Mouse (Mus musculus) lung, adult 18-20 months (tissue): ENCODE results near the gene Npw.

Experiments
- DNase-seq, 2 experiments: peaks; one replicate each; pipeline ENCODE4 v3.0.0; 2022; ENCODE audit warnings: mixed read lengths in 2 of 2

Gene Npw

DNA sequence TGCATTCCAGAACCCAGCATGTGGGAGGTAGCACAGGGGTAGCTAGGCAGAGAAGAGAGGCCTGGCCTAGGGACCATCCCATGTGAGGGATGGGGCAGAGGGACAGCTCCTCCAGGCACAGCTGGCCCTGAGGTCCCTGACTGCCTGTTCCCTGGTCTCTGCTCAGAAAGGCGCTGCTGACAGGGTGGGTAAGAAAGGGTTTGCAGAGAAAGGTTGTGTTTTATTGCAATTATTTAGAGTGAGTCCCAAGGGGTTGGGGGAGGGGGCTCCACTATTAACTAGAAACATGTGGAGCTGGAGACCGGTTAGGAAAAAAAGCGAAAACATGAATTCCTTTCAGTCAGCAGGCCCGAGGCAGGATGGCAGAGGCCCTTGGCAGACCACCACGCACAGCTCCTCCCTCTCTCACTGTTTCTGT is 18.7 kb downstream of the Npw start:
- DNase-seq = no peak

DNA sequence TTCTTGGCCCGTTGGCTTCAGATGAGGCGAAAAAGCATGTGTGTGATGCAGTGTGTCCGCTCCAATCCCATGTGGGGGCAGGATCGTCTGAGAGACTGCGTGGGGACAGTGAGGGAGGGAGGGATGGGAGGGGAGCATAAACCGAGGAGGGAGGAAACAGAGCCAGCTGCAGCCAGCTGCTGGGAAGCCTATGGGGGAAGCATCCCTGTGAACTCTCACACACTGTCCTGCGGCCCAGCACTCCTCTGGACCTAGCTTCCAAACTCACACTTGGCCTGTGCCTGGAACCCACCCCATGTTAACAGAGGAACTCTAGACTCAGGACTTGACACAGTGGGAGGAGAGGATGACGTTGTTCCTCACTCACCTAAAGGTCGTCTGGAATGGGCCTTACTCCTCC is 19.4 kb downstream of the Npw start:
- peak; percentile 55 to 62 for DNase-seq

DNA sequence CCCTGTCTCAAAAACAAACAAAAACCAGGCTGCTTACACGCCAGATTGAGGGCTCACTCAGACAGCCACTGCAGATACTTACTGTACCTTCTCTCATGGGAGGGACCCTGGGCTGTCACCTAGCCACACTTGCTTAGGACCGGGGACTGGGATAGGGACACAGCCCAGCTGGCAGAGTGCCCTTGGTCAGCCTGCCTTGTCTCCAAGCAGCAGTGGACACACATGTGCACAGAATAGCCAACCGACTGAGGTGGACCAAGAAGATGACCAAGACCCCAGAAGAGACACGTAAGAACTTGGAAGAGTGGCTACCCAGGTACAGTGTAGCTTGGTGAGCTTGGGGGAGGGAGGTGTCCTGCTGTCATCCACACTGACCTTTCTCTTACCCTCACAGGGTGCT is 20.0 kb downstream of the Npw start:
- no peak for DNase-seq

DNA sequence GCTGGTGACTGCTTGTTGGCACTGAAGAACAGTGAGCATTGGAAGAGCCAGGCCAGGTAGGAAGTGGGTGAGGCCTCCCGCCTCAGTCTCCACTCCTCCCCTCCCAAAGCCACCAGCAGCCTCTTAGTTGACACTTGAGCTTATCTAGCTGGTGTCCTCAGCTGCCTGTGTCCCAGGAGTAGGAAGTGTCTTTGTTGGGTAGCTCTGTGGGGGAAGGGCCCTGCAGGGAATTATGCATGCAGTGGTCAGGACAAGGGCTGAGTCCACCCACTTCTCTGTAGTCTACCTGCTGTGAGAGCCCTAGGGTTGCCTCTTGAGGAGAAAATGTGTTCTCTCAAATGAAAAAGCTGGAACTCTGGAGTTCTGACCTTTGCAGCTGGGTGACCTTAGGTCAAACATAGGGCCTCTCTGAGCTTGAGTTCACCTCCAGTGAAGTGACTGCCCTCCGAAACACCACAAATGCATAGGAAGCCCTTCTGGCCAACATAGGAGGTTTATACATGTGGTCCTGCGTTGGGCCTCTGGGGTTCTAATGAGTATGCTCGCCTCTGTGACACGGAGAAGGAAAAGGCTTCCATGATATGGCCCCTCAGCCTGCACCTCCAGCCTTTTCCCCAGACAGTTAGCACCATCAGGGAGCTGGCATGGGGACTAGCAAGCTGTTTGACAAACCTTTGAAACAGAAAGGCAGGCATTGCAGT is 21.3 kb downstream of the Npw start:
- peak; percentile 81 to 86 for DNase-seq

DNA sequence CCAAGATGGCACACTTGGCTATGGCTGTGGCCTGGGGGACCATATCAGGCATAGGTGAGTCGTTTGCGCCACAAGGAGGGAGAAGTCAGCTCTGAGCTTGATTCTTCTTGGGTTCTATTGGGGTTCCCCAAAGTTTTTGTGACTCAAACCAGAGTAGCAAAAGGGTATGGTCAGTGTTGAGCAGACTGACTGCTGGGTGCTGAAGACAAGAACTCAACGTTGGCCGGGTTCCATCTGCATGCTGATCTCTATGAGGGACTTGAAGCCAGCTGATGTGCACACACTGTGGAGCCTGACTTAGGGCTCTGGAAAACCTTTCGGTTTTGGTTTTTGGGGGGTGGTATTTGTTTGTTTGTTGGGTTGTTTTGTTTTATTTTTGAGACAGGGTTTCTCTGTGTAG is 22.6 kb downstream of the Npw start:
- no peak for DNase-seq

DNA sequence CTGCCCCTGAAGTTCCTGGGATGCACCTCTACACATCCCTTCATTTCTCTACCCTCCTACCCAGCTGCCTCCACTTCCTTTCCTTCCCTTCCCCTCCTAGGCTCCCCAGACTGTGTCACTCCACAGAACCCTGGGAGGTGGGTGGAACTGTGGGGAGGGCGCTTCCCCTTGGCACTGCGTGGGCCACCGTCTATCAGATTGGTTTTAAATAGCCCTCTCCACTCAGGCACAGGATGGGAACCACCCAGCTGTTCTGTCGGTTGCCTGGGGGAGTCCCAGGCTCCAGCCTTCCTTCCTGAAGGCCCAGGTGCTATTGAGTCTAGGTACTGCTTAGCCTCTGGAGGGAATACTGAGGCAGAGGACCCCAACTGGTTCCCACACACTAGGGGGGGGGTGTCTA is 23.2 kb downstream of the Npw start:
- peak; percentile 74 to 80 for DNase-seq

DNA sequence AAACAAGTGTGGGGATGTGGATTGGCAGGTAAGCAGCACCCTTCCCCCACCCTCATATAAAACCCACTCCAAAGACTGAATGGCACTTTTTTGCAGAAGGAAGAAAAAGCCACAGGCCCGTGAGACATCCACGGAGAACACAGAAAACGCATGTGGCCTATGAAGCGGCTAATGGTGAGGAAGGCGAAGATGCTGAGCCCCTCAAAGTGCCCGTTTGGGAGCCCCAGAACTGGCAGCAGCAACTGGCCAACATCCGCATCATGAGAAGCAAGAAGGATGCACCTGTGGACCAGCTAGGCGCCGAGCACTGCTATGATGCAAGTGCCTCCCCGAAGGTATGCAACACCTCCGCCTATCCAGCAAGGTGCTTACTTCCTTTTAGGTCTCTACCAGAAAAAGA is 24.4 kb downstream of the Npw start:
- no peak for DNase-seq

DNA sequence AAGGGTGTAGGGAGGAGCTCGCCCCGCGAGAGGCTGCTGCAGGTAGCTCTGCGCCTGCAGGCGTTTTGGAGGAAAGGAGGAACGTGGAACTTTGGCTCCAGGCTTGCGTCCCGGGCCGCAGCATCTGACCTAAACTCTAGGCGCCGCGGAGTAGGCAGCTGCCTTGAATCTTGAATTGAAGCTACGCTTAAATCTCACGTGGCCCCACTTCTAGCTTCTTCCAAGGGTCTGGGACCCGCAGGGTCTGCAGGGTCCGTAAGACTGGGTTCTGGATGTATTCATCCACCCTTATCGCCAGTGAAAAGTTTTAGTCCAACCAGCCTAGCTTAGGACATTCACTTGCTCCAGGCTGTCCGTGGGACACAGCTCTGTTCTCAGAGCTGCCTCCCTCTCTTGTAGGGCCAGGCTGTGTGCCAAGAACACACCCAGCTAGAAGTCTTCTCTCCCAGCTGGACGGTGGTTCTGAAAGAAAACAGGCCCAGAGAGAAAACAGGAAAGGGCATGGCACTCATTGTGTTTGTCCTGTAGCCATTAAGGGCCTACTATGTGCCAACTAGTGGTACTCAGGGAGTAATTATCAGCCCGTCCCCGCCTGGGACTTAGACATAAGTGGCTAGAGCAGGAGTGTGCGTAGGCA is 25.3 kb downstream of the Npw start:
- peak; percentile 87 to 91 for DNase-seq

DNA sequence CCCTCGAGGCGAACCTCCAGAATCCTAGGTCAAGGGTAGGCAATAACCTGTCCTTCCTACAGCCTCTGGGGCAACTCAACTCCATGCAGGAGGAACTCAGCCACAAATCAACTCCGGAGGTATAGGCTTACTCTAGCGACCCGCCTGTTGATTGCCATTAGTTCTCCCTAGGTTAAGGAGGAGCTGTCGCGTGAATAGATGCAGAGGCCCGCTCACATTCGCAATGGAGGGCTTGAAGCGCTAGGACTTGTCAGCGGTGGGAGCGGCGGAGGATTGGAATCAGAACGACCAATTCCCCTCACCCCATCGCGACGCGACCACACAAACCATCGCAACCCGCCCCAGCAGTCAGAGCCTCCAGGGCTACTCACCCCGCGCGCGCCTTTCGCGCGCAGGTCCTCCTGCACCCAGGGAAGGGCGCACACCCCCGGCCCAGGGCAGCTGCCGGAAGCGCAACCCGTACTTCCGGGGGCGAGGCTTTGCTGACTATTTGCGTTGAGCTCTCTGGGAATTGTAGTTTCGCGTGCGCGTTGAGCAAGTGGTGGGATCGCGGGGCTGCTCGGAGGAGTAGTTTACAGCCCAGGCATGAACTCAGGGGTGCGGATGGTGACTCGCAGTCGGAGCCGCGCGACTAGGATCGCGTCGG is 26.0 kb downstream of the Npw start, which contains the start of the genes Tsc2 and Nthl1:
Gene Tsc2, minus strand, starts transcription at position 464 of the 646 bp plus-strand sequence.
Gene Nthl1, plus strand, starts transcription at position 514 of the 646 bp plus-strand sequence.
- DNase-seq = peak; percentile 84 to 90

DNA sequence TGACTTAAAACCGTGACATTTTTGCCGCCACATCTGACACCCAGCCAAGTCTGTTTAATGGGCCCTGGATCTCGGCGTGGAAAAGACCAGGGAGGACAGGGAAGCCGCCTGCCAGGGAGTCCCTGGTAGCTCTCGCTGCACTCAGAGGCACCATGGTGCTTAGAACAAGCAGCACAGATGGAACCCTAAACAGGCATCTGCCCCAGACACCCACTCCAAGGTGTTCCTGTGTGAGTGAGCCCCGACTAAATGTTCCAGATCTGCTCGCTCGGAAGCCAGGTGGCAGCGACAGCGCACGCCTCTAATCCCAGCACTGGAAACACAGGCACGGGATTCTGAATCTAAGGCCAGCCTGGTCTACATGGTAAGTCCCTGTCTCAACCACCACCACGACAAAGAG is 28.2 kb downstream of the Npw start:
- no peak for DNase-seq

DNA sequence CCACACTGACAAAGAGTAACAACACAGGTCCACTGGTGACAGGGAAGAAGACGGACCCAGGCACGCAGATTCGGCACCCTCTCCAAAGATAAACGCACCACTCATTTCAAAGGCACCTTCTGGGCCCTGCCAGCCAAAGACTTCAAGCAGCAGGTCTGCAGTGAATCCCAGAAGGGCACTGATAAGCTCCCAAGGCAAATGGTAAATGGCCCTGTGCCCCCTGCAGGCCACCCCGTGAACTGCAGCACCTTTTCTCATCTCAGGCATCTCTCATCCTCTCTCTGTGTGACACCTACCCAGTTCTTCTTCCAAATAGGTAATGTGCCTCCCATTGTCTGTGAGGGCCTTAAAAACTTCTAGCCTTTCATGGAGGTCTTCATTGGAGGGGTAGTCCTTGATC is 29.6 kb downstream of the Npw start:
- peak; percentile 72 to 78 for DNase-seq

DNA sequence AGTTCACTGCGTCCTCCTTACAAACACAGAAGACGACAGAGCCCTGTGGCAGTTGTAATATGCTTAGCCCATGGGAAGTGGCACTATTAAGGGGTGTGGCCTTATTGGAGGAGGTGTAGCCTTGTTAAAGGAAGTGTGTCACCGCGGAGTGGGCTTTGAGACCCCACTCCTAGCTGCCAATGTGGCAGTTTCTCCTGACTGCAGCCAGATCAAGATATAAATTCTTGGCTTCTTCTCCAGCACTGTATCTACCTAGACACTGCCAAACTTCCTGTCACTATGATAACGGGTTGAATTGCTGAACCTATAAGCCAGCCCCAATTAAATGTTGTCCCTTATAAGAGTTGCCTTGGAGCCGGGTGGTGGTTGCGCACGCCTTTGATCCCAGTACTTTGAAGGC is 32.8 kb downstream of the Npw start:
- DNase-seq = no peak

DNA sequence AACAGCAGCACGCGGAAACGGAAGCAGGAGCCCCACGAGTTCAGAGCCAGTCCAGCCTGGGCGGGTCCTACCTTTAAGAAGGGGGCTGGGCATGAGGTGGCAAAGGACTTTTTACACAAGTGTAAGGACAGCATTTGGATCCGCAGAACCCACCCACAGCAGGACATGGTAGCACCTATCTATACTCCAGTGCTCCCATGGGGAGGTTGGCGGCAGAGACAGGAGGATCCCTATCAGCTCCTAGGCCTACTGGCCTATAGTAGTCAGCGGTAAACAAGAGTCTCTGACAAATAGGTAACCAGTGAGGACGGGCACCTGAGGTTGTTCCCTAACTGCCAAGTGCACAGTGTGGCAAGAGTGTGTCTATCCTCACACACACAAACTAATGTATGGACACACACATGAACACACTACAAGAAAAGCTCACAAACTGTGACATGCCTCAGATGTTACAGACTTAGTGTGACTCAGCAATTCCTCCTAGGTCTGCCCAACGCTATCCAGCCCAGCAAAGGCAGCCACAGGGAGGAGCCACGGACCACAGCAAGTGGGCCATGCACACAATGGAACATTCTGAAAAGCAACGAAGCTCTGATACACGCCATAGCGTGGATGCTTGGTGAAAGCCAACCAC is 40.6 kb downstream of the Npw start:
- DNase-seq = no peak

DNA sequence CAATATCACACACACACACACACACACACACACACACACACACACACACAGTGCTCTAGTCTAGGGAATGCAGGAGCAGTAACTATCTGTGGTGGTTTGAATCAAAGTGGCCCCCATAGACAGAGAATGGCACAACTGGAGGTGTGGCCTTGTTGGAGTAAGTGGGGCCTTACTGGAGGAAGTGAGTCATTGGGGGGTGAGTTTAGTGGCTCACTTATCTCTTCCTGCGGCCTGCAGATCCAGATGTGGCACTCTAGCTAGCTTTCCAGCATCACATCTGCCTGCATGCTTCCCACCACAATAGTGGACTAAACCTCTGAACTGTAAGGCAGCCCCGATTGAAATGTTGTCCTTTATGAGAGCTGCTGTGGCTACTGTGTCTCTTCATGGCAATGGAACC is 47.5 kb downstream of the Npw start:
- no peak for DNase-seq

DNA sequence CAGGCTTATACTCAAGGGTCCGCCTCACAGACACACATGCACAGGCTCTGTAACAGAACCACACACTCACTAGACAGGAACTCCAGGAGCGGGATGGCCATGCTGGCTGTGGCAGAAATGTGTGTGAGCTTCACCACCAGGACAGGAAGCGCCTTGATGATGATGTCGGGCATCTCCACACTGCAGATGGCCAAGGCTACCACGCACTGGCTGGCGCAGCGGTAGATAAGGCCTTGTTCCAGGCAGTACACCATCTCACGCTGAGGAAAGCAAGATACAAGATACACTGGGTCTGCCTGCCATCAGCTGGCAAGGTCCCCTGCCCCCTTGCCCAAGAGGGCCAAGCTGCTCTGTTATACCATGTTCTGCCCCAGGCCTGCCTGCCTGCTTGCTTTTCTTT is 49.4 kb downstream of the Npw start:
- no peak for DNase-seq

DNA sequence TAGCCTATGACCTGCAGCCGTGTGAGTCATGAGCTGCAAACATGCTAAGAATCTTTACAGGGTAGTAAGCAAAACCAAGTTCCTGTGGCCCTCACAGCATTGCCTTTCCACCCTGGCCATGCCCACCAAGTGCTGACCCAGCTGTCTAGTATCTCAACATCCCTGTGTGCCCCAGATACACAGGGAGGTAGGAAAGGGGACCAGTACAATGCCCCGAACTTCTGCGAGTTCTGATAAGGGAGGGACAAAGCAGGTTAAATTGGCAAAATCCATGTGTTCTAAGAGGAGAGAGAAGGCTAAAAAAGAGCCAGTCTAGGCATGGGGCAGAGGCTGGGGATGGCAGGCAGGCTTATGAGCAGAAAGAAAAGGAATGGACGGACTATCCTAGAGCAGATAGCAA is 49.9 kb downstream of the Npw start:
- DNase-seq = no peak
